Mouse (Mus musculus): ENCODE data around the gene Fcgrt. TPM values are rescaled to one million over a fixed set of nuclear protein-coding genes. Genes with fewer than 3 reads are reported as not detected.

Fcgrt gene
- total and polyA plus RNA-seq, 3 experiments, result 0.27 to 1.7 TPM; not detected in 1

DNA sequence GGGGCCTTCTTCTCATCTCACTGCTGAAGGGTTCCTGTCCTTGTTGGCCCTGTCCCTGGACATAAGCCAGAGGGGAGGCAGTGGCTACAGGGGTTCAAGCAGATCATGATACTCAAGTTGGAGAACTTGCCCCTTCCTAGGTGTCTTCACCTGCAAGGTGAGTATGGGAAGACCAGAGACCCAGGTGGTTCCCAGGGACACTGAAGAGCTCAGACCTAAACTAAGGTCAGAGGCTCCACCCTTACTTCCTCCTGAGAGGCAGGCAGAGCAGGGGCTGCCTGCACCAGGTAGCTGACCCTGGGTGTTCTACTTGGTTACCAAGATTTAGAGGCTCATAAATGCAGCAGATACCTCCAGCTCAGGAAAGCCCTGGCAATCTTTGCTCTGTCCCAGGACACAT is 18.3 kb upstream of the Fcgrt start:
- Histone ChIP-seq H3K9me3 (replicated peaks; ENCODE audit: insufficient read depth, low read length) (no peaks in the 10 kb centered on the region), H3K27ac (ENCODE audit: control insufficient read depth, low read depth, low read length) (peak overlapping the region; percentile 23), H3K79me2 (ENCODE audit: control insufficient read depth, insufficient read depth, low read length, poor library complexity) (peaks cover 41% of the 10 kb centered on the region), H3K9ac (ENCODE audit: control insufficient read depth, low read depth, low read length, poor library complexity, severe bottlenecking) (peak overlapping the region; percentile 91), H3K36me3 (ENCODE audit: control insufficient read depth in 1 of 2, insufficient read depth in 2 of 2, low read length in 2 of 2) (peaks cover 11 to 17% of the 10 kb centered on the region in 2 experiments), H3K4me3 (ENCODE audit: control insufficient read depth in 1 of 2, insufficient read depth in 1 of 2, low read depth in 2 of 2, low read length in 2 of 2) (peak overlapping the region in 1 of 2 experiments; percentile 84; a peak in 2 of 4 replicates), H3K4me1 (ENCODE audit: control insufficient read depth in 1 of 2, insufficient read depth in 2 of 2, low read length in 2 of 2) (peaks cover 0 to 22% of the 10 kb centered on the region in 2 experiments; a peak in 2 of 4 replicates), H3K27me3 (ENCODE audit: control insufficient read depth in 1 of 2, insufficient read depth in 2 of 2, low read length in 2 of 2) (no peaks in the 10 kb centered on the region)
- 0 out of 4 replicates have a peak, but pooled peaks of 1 of the 2 experiments have one; percentile 5 for TF ChIP-seq POLR2A (IDR thresholded peaks at IDR 0.05; ENCODE audit: control insufficient read depth in 1 of 2, insufficient read depth in 1 of 2, low read depth in 1 of 2, low read length in 2 of 2, poor library complexity in 1 of 2)
- no peak for TF ChIP-seq MXI1 (IDR thresholded peaks at IDR 0.05; ENCODE audit: low read depth, low read length)
- no peak for DNase-seq (ENCODE audit: low read depth, low spot score)

DNA sequence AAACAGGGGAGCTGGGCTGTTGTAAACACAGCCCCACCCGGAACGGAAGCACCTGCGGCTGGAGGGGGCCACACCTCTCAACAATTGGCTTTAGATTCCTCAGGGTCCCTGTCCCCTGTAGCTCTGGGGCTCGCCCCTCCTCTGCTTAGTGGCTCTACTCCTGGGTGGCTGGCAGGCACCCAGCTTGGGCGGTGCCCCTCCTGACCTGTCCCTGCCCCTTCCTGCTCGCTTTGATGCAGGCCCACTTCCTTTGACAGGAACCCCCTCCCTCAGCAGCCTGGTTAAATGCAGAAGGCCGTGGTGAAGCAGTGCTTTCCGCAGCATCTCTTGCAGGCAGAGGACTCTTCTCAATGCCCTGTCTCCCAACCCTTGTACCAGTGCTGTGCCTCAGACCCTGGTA is 17.8 kb upstream of the Fcgrt start:
- H3K9me3 ChIP-seq (replicated peaks; ENCODE audit: insufficient read depth, low read length), result no peaks in the 10 kb centered on the region
- DNase-seq (ENCODE audit: low read depth, low spot score), result peak; percentile 74
- peaks cover 35% of the 10 kb centered on the region for H3K79me2 ChIP-seq (ENCODE audit: control insufficient read depth, insufficient read depth, low read length, poor library complexity)
- no peak for TF ChIP-seq HCFC1 (IDR thresholded peaks at IDR 0.05; ENCODE audit: low read depth, low read length)
- no peak for TF ChIP-seq SIN3A (IDR thresholded peaks at IDR 0.05; ENCODE audit: low read length)
- TF ChIP-seq NRF1 (IDR thresholded peaks at IDR 0.05; ENCODE audit: insufficient read depth, low read depth, low read length, poor library complexity, severe bottlenecking), result no peak
- no peak for TF ChIP-seq RCOR1 (IDR thresholded peaks at IDR 0.05; ENCODE audit: low read depth, low read length)
- TF ChIP-seq UBTF (IDR thresholded peaks at IDR 0.05; ENCODE audit: borderline replicate concordance, insufficient read depth, low read depth, low read length), result no peak
- TF ChIP-seq MXI1 (IDR thresholded peaks at IDR 0.05; ENCODE audit: low read depth, low read length), result no peak
- no peak for TF ChIP-seq ZKSCAN1 (IDR thresholded peaks at IDR 0.05; ENCODE audit: low read depth, low read length)
- no peak for TF ChIP-seq KAT2A (conservative IDR thresholded peaks at IDR 0.05; ENCODE audit: low read depth, low read length)
- no peak for TF ChIP-seq SMC3 (IDR thresholded peaks at IDR 0.05; ENCODE audit: low read depth, low read length)
- TF ChIP-seq POLR2A (IDR thresholded peaks at IDR 0.05; ENCODE audit: control insufficient read depth in 1 of 2, insufficient read depth in 1 of 2, low read depth in 1 of 2, low read length in 2 of 2, poor library complexity in 1 of 2), result peak; percentile 10 to 64; a peak in 2 of 4 replicates
- 0 out of 2 replicates have a peak, but pooled peaks have one; percentile 28 for TF ChIP-seq TBP (IDR thresholded peaks at IDR 0.05; ENCODE audit: low read depth, low read length)
- H3K4me3 ChIP-seq (ENCODE audit: control insufficient read depth in 1 of 2, insufficient read depth in 1 of 2, low read depth in 2 of 2, low read length in 2 of 2), result peak overlapping the region in 1 of 2 experiments; percentile 84; a peak in 1 of 4 replicates
- H3K36me3 ChIP-seq (ENCODE audit: control insufficient read depth in 1 of 2, insufficient read depth in 2 of 2, low read length in 2 of 2), result peaks cover 7 to 17% of the 10 kb centered on the region in 2 experiments
- H3K9ac ChIP-seq (ENCODE audit: control insufficient read depth, low read depth, low read length, poor library complexity, severe bottlenecking), result peak overlapping the region; percentile 91
- peak overlapping the region; percentile 23; the same call in 1 of the 2 replicates for H3K27ac ChIP-seq (ENCODE audit: control insufficient read depth, low read depth, low read length)
- H3K27me3 ChIP-seq (ENCODE audit: control insufficient read depth in 1 of 2, insufficient read depth in 2 of 2, low read length in 2 of 2), result no peaks in the 10 kb centered on the region
- peaks cover 0 to 22% of the 10 kb centered on the region in 2 experiments; a peak in 2 of 4 replicates for H3K4me1 ChIP-seq (ENCODE audit: control insufficient read depth in 1 of 2, insufficient read depth in 2 of 2, low read length in 2 of 2)
